Mouse (Mus musculus): ENCODE measurements around the gene Abhd2. TPM values are rescaled to one million over a fixed set of nuclear protein-coding genes. Genes with fewer than 3 reads are reported as not detected.
"Not testable (repeated sequence)": the region's sequence is repeated elsewhere in the genome, so short reads cannot be mapped to it uniquely, and the experiment has no call there.

Abhd2 gene
- polyA plus RNA-seq, 1 experiment from 2014 or later, result 10.7 TPM

- not testable (repeated sequence) for H3K4me3 ChIP-seq; H3K27me3 ChIP-seq; ATAC-seq (ENCODE audit: low FRiP score, low read depth); H3K27ac ChIP-seq; H3K9ac ChIP-seq; H3K4me2 ChIP-seq (replicated peaks); H3K36me3 ChIP-seq; H3K9me3 ChIP-seq
- 76% methylated on average over 1 of the region's 1 CpGs for WGBS
- peaks cover 21% of the 10 kb centered on the region for H3K4me1 ChIP-seq
These were observed 10.6 kb downstream of the Abhd2 start for GRCm38 (mm10) chr7:79283671-79283941.

GRCm38 (mm10) chr7:79284160-79284888 lies 11.3 kb downstream of the Abhd2 start:
- Histone ChIP-seq H3K27ac (no peak overlapping the region), H3K27me3 (no peaks in the 10 kb centered on the region), H3K4me3 (no peak overlapping the region), H3K4me2 (replicated peaks) (no peak overlapping the region), H3K9me3 (no peaks in the 10 kb centered on the region; the same call in 1 of the 2 replicates), H3K36me3 (no peaks in the 10 kb centered on the region; the same call in 1 of the 2 replicates), H3K9ac (no peak overlapping the region), H3K4me1 (peaks cover 14% of the 10 kb centered on the region)
- whole genome bisulfite sequencing, result 79% methylated on average over 14 of the region's 14 CpGs
- ATAC-seq (ENCODE audit: low FRiP score, low read depth), result no peak

- no peaks in the 10 kb centered on the region for H3K27me3 ChIP-seq
- no peak overlapping the region for H3K4me3 ChIP-seq
- no peak overlapping the region for H3K9ac ChIP-seq
- 95% methylated on average over 8 of the region's 8 CpGs for WGBS
- H3K4me2 ChIP-seq (replicated peaks), result no peak overlapping the region
- no peak for ATAC-seq (ENCODE audit: low FRiP score, low read depth)
- H3K36me3 ChIP-seq, result no peaks in the 10 kb centered on the region; the same call in 1 of the 2 replicates
- H3K27ac ChIP-seq, result no peak overlapping the region
- no peaks in the 10 kb centered on the region; the same call in 1 of the 2 replicates for H3K9me3 ChIP-seq
- peaks cover 8% of the 10 kb centered on the region for H3K4me1 ChIP-seq
These were observed 11.9 kb downstream of the Abhd2 start for GRCm38 (mm10) chr7:79284889-79285280.

GRCm38 (mm10) chr7:79285408-79285807 lies 12.4 kb downstream of the Abhd2 start:
- no peak for ATAC-seq (ENCODE audit: low FRiP score, low read depth)
- Histone ChIP-seq H3K4me2 (replicated peaks) (no peak overlapping the region), H3K4me1 (peaks cover 8% of the 10 kb centered on the region; the same call in 1 of the 2 replicates), H3K4me3 (no peak overlapping the region), H3K9ac (no peak overlapping the region), H3K36me3 (no peaks in the 10 kb centered on the region; the same call in 1 of the 2 replicates), H3K27me3 (no peaks in the 10 kb centered on the region), H3K27ac (no peak overlapping the region), H3K9me3 (no peaks in the 10 kb centered on the region; the same call in 1 of the 2 replicates)
- 91% methylated on average over 13 of the region's 13 CpGs for WGBS

- Histone ChIP-seq H3K4me3 (no peak overlapping the region), H3K4me2 (replicated peaks) (no peak overlapping the region), H3K9ac (no peak overlapping the region), H3K27ac (no peak overlapping the region), H3K9me3 (no peaks in the 10 kb centered on the region; the same call in 1 of the 2 replicates), H3K4me1 (peaks cover 12% of the 10 kb centered on the region; the same call in 1 of the 2 replicates), H3K27me3 (no peaks in the 10 kb centered on the region), H3K36me3 (no peaks in the 10 kb centered on the region; the same call in 1 of the 2 replicates)
- 84% methylated on average over 6 of the region's 6 CpGs for WGBS
- no peak for ATAC-seq (ENCODE audit: low FRiP score, low read depth)
These were observed 14.2 kb downstream of the Abhd2 start for GRCm38 (mm10) chr7:79287226-79287625.

GRCm38 (mm10) chr7:79287928-79288327 lies 14.9 kb downstream of the Abhd2 start:
- peaks cover 14% of the 10 kb centered on the region for H3K4me1 ChIP-seq
- H3K27me3 ChIP-seq, result no peaks in the 10 kb centered on the region
- H3K4me2 ChIP-seq (replicated peaks), result no peak overlapping the region
- 95% methylated on average over 8 of the region's 8 CpGs for WGBS
- no peak overlapping the region for H3K9ac ChIP-seq
- no peak overlapping the region for H3K27ac ChIP-seq
- no peak for ATAC-seq (ENCODE audit: low FRiP score, low read depth)
- no peaks in the 10 kb centered on the region; the same call in 1 of the 2 replicates for H3K36me3 ChIP-seq
- no peaks in the 10 kb centered on the region; the same call in 1 of the 2 replicates for H3K9me3 ChIP-seq
- H3K4me3 ChIP-seq, result no peak overlapping the region

GRCm38 (mm10) chr7:79288422-79288821 lies 15.4 kb downstream of the Abhd2 start:
- Histone ChIP-seq H3K27ac (no peak overlapping the region), H3K9me3 (no peaks in the 10 kb centered on the region; the same call in 1 of the 2 replicates), H3K9ac (no peak overlapping the region), H3K4me2 (replicated peaks) (no peak overlapping the region), H3K36me3 (no peaks in the 10 kb centered on the region; the same call in 1 of the 2 replicates), H3K27me3 (no peaks in the 10 kb centered on the region), H3K4me1 (peaks cover 10% of the 10 kb centered on the region), H3K4me3 (no peak overlapping the region)
- WGBS, result 90% methylated on average over 5 of the region's 5 CpGs
- ATAC-seq (ENCODE audit: low FRiP score, low read depth), result no peak

GRCm38 (mm10) chr7:79293605-79294232 lies 20.7 kb downstream of the Abhd2 start:
- no peak overlapping the region for H3K4me3 ChIP-seq
- peaks cover 26% of the 10 kb centered on the region for H3K36me3 ChIP-seq
- WGBS, result 80% methylated on average over 14 of the region's 14 CpGs
- no peak overlapping the region for H3K27ac ChIP-seq
- H3K9ac ChIP-seq, result no peak overlapping the region
- H3K27me3 ChIP-seq, result no peaks in the 10 kb centered on the region
- no peak for ATAC-seq (ENCODE audit: low FRiP score, low read depth)
- no peaks in the 10 kb centered on the region for H3K9me3 ChIP-seq
- no peak overlapping the region for H3K4me2 ChIP-seq (replicated peaks)
- H3K4me1 ChIP-seq, result peaks cover 21% of the 10 kb centered on the region

- Histone ChIP-seq H3K27me3 (no peaks in the 10 kb centered on the region), H3K9me3 (no peaks in the 10 kb centered on the region), H3K4me3 (no peak overlapping the region), H3K36me3 (peaks cover 31% of the 10 kb centered on the region), H3K9ac (no peak overlapping the region), H3K4me2 (replicated peaks) (no peak overlapping the region), H3K4me1 (peaks cover 21% of the 10 kb centered on the region), H3K27ac (no peak overlapping the region)
- WGBS, result 92% methylated on average over 13 of the region's 13 CpGs
- ATAC-seq (ENCODE audit: low FRiP score, low read depth), result no peak
These were observed 21.5 kb downstream of the Abhd2 start for GRCm38 (mm10) chr7:79294449-79294980.

GRCm38 (mm10) chr7:79295196-79295826 lies 22.3 kb downstream of the Abhd2 start:
- Histone ChIP-seq H3K27ac (no peak overlapping the region), H3K9me3 (no peaks in the 10 kb centered on the region), H3K4me1 (peaks cover 21% of the 10 kb centered on the region), H3K4me2 (replicated peaks) (no peak overlapping the region), H3K4me3 (no peak overlapping the region), H3K27me3 (no peaks in the 10 kb centered on the region), H3K36me3 (peaks cover 31% of the 10 kb centered on the region), H3K9ac (no peak overlapping the region)
- ATAC-seq (ENCODE audit: low FRiP score, low read depth), result no peak
- 70% methylated on average over 13 of the region's 13 CpGs for WGBS

GRCm38 (mm10) chr7:79298681-79299080 lies 25.7 kb downstream of the Abhd2 start:
- no peak for ATAC-seq (ENCODE audit: low FRiP score, low read depth)
- Histone ChIP-seq H3K27ac (no peak overlapping the region), H3K36me3 (peaks cover 31% of the 10 kb centered on the region), H3K4me2 (replicated peaks) (no peak overlapping the region), H3K4me1 (peaks cover 22% of the 10 kb centered on the region), H3K27me3 (no peaks in the 10 kb centered on the region), H3K9ac (no peak overlapping the region), H3K9me3 (no peaks in the 10 kb centered on the region), H3K4me3 (no peak overlapping the region)
- WGBS, result 43% methylated on average over 1 of the region's 1 CpGs

- no peak for ATAC-seq (ENCODE audit: low FRiP score, low read depth)
- H3K4me3 ChIP-seq, result no peak overlapping the region
- no peak overlapping the region for H3K27ac ChIP-seq
- peaks cover 30% of the 10 kb centered on the region for H3K36me3 ChIP-seq
- WGBS, result 78% methylated on average over 7 of the region's 7 CpGs
- H3K9me3 ChIP-seq, result no peaks in the 10 kb centered on the region
- peaks cover 22% of the 10 kb centered on the region for H3K4me1 ChIP-seq
- H3K9ac ChIP-seq, result no peak overlapping the region
- no peaks in the 10 kb centered on the region for H3K27me3 ChIP-seq
- H3K4me2 ChIP-seq (replicated peaks), result no peak overlapping the region
These were observed 26.5 kb downstream of the Abhd2 start for GRCm38 (mm10) chr7:79299548-79299947.
